Mouse (Mus musculus) ES-E14 (cell line): Measurements from ENCODE around the gene Pard6b. TPM values are rescaled to one million over a fixed set of nuclear protein-coding genes. Genes with fewer than 3 reads are reported as not detected.

Experiments used
- DNase-seq: peaks from one replicate; pipeline ENCODE4 v3.0.0-alpha.2; 2013; ENCODE audit warnings: low read depth, low spot score
- H3K27ac ChIP-seq: 2 replicates; pipeline ENCODE4 v1.5.1; 2012; ENCODE audit warnings: low read depth, mild to moderate bottlenecking, low read length, moderate library complexity, mixed read lengths; ENCODE audit not compliant: poor library complexity, insufficient read depth, severe bottlenecking
- H3K36me3 ChIP-seq: 2 replicates; pipeline ENCODE4 v1.6.1; 2012; ENCODE audit warnings: mild to moderate bottlenecking, low read length, moderate library complexity, mixed read lengths; ENCODE audit not compliant: control insufficient read depth, poor library complexity, insufficient read depth, severe bottlenecking
- H3K4me1 ChIP-seq, 2 experiments: fragments of 150-350 bp in 1 of 2; sonication (generic) in 1 of 2; 2 replicates each; pipeline ENCODE4 v1.6.1; 2012; ENCODE audit warnings: low read length in 2 of 2, mild to moderate bottlenecking in 1 of 2, mixed read lengths in 1 of 2; ENCODE audit not compliant: control insufficient read depth in 2 of 2, insufficient read depth in 2 of 2, poor library complexity in 1 of 2
- H3K4me3 ChIP-seq, 2 experiments: fragments of 150-350 bp in 1 of 2; sonication (generic) in 1 of 2; 2 replicates each; pipeline ENCODE4 v1.5.1; 2012; ENCODE audit warnings: low read length in 2 of 2, low read depth in 1 of 2, mild to moderate bottlenecking in 1 of 2, mixed read lengths in 1 of 2; ENCODE audit not compliant: insufficient read depth in 1 of 2, poor library complexity in 1 of 2, severe bottlenecking in 1 of 2
- H3K9ac ChIP-seq: 2 replicates; pipeline ENCODE4 v1.6.1; 2012; ENCODE audit warnings: low read depth, mild to moderate bottlenecking, low read length, mixed read lengths; ENCODE audit not compliant: poor library complexity, insufficient read depth, severe bottlenecking
- H3K9me3 ChIP-seq: fragments of 150-350 bp; sonication (generic); 2 replicates; pipeline ENCODE4 v1.6.1; 2012; ENCODE audit warnings: low read depth, mild to moderate bottlenecking, low read length; ENCODE audit not compliant: control insufficient read depth, insufficient read depth
- CHD2 ChIP-seq: IDR thresholded peaks from 2 replicates; pipeline ENCODE4 v1.6.1; 2014; ENCODE audit warnings: mild to moderate bottlenecking, low read depth, low read length, inconsistent platforms
- HCFC1 ChIP-seq: IDR thresholded peaks from 2 replicates; pipeline ENCODE4 v1.6.1; 2012; ENCODE audit warnings: low read length, inconsistent platforms, borderline replicate concordance; ENCODE audit not compliant: insufficient read depth
- MAFK ChIP-seq: IDR thresholded peaks from 2 replicates; pipeline ENCODE4 v1.6.1; 2014; ENCODE audit warnings: mild to moderate bottlenecking, low read depth, low read length, inconsistent platforms; ENCODE audit not compliant: insufficient read depth
- ZC3H11A ChIP-seq: IDR thresholded peaks from 2 replicates; pipeline ENCODE4 v1.6.1; 2012; ENCODE audit warnings: low read depth, mild to moderate bottlenecking, inconsistent platforms, low read length, borderline replicate concordance
- ZNF384 ChIP-seq: IDR thresholded peaks from 2 replicates; pipeline ENCODE4 v1.6.1; 2012; ENCODE audit warnings: low read depth, low read length, inconsistent platforms
- in situ Hi-C, 2 experiments: fragments of 600-800 bp; cut with MboI; formaldehyde crosslinking; loops; one replicate each; pipeline ENCODE4 v1.15.1; 2025; ENCODE audit warnings: low sequenced_read_pairs in 2 of 2, inconsistent platforms in 1 of 2; ENCODE audit not compliant: unreplicated experiment in 2 of 2
- total RNA-seq: library from RNA; depleted of rRNA; stranded (reverse); fragments of 300-350 nt; gene quantifications from 2 replicates; pipeline ENCODE4 v1.2.3, GENCODE M21; 2012

Pard6b gene
- total RNA-seq, 1 experiment = 15.3 TPM

GRCm38 (mm10) chr2:168058488-168059199 lies 22.2 kb upstream of the Pard6b start:
- Histone ChIP-seq H3K4me3 (peak overlapping the region in 1 of 2 experiments; percentile 24; a peak in 1 of 4 replicates), H3K9me3 (no peaks in the 10 kb centered on the region), H3K9ac (no peak overlapping the region; the same call in 1 of the 2 replicates), H3K36me3 (no peaks in the 10 kb centered on the region), H3K4me1 (peaks cover 0 to 11% of the 10 kb centered on the region in 2 experiments; a peak in 1 of 4 replicates), H3K27ac (peak overlapping the region; percentile 3; the same call in 1 of the 2 replicates)
- TF ChIP-seq MAFK (peak; percentile 87), CHD2 (no peak), ZNF384 (no peak), HCFC1 (no peak)
- in situ Hi-C loops = no loop called here
- DNase-seq = peak; percentile 50

- Histone ChIP-seq H3K27ac (peak overlapping the region; percentile 3; the same call in 1 of the 2 replicates), H3K9ac (no peak overlapping the region; the same call in 1 of the 2 replicates), H3K36me3 (no peaks in the 10 kb centered on the region), H3K9me3 (no peaks in the 10 kb centered on the region), H3K4me3 (no peak overlapping the region), H3K4me1 (peaks cover 0 to 11% of the 10 kb centered on the region in 2 experiments; a peak in 1 of 4 replicates)
- in situ Hi-C loops = no loop called here
- TF ChIP-seq HCFC1 (no peak), CHD2 (no peak)
- DNase-seq = peak; percentile 70
Observed at GRCm38 (mm10) chr2:168059200-168059790, 21.5 kb upstream of the Pard6b start.

- in situ Hi-C loops = no loop called here
- H3K36me3 ChIP-seq = no peaks in the 10 kb centered on the region
- no peak overlapping the region for H3K9ac ChIP-seq
- no peak overlapping the region for H3K4me3 ChIP-seq
- TF ChIP-seq CHD2 = no peak
- TF ChIP-seq ZC3H11A = no peak
- no peak for TF ChIP-seq MAFK
- no peak for TF ChIP-seq HCFC1
- no peak for TF ChIP-seq ZNF384
- no peak for DNase-seq
- H3K27ac ChIP-seq = no peak overlapping the region
- H3K4me1 ChIP-seq = peaks cover 4 to 28% of the 10 kb centered on the region in 2 experiments
- no peaks in the 10 kb centered on the region for H3K9me3 ChIP-seq
Observed at GRCm38 (mm10) chr2:168063712-168064111, 17.1 kb upstream of the Pard6b start.

GRCm38 (mm10) chr2:168065511-168065910 lies 15.3 kb upstream of the Pard6b start:
- TF ChIP-seq CHD2 (no peak), MAFK (no peak), ZNF384 (no peak), ZC3H11A (no peak), HCFC1 (no peak)
- no peak overlapping the region for H3K9ac ChIP-seq
- H3K36me3 ChIP-seq = no peaks in the 10 kb centered on the region
- H3K4me3 ChIP-seq = no peak overlapping the region
- H3K9me3 ChIP-seq = no peaks in the 10 kb centered on the region
- in situ Hi-C loops = no loop called here
- peaks cover 4 to 31% of the 10 kb centered on the region in 2 experiments for H3K4me1 ChIP-seq
- no peak for DNase-seq
- no peak overlapping the region; the same call in 1 of the 2 replicates for H3K27ac ChIP-seq

- H3K27ac ChIP-seq = peak overlapping the region; percentile 35; the same call in 1 of the 2 replicates
- H3K9me3 ChIP-seq = no peaks in the 10 kb centered on the region
- H3K4me3 ChIP-seq = peak overlapping the region in 1 of 2 experiments; percentile 26; a peak in 3 of 4 replicates
- no peak for TF ChIP-seq HCFC1
- no peak for TF ChIP-seq ZNF384
- TF ChIP-seq MAFK = no peak
- TF ChIP-seq ZC3H11A = no peak
- TF ChIP-seq CHD2 = no peak
- in situ Hi-C loops = no loop called here
- H3K36me3 ChIP-seq = no peaks in the 10 kb centered on the region
- H3K9ac ChIP-seq = no peak overlapping the region
- H3K4me1 ChIP-seq = peaks cover 4 to 31% of the 10 kb centered on the region in 2 experiments
- DNase-seq = no peak
Observed at GRCm38 (mm10) chr2:168066783-168067182, 14.0 kb upstream of the Pard6b start.
